Mouse (Mus musculus) olfactory bulb, adult 2 months (tissue): Measurements from ENCODE around the gene Nf2.

Experiments
- CTCF ChIP-seq: fragments of 200-500 bp; IDR thresholded peaks from 2 replicates; pipeline ENCODE4 v1.5.1; 2012; ENCODE audit warnings: low read depth, mild to moderate bottlenecking, low read length, moderate library complexity; ENCODE audit not compliant: insufficient read depth
- POLR2A ChIP-seq: fragments of 200-500 bp; IDR thresholded peaks from 2 replicates; pipeline ENCODE4 v1.6.1; 2012; ENCODE audit warnings: mild to moderate bottlenecking, low read depth, low read length, moderate library complexity; ENCODE audit not compliant: insufficient read depth

DNA sequence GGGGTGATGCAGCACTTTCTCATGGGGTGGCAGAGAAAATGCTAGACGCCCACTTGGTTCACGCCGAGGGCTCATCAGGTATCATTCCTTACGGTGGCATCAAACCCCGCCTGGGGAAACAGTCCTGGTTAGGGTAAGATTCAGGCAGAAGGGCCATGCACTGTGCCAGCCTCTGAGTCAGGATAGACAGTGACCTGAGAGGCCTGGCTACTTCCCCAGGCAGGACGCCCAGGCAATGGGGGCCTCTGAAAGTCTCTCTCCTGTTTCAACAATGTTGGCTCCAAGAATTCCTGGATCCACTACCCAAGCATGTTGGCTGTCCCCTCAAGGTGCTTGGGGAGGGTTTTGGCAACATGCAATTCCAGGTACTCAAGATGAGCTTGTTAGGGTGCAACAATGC lies 79.5 kb downstream of the Nf2 start:
- no peak; the same call in 1 of the 2 replicates for TF ChIP-seq POLR2A
- TF ChIP-seq CTCF = no peak
